Mouse (Mus musculus) CH12.LX (cell line): ENCODE measurements at regions not wholly inside any gene's neighbourhood (a gene's known extent, or its start where the extent isn't known, plus 50 kb on each side); places are given as distances from the start of the nearest gene placed in this dataset.

Experiments
- CTCF ChIP-seq, 2 experiments: IDR thresholded peaks in 1 of 2; conservative IDR thresholded peaks in 1 of 2; 2 replicates each; pipeline ENCODE4 v1.5.1; 2011 to 2012; ENCODE audit warnings: low read depth in 2 of 2, low read length in 2 of 2, improper control_type of control experiment in 1 of 2, inconsistent platforms in 1 of 2, mild to moderate bottlenecking in 1 of 2, moderate library complexity in 1 of 2
- E2F4 ChIP-seq: IDR thresholded peaks from 2 replicates; pipeline ENCODE4 v1.6.1; 2011; ENCODE audit warnings: low read depth, low read length, improper control_type of control experiment; ENCODE audit not compliant: insufficient replicate concordance
- KAT2A ChIP-seq: IDR thresholded peaks from 2 replicates; pipeline ENCODE4 v1.6.1; 2012; ENCODE audit warnings: low read length, improper control_type of control experiment, inconsistent platforms; ENCODE audit not compliant: insufficient replicate concordance
- MAX ChIP-seq: IDR thresholded peaks from 2 replicates; pipeline ENCODE4 v1.6.1; 2011; ENCODE audit warnings: low read length, improper control_type of control experiment
- NRF1 ChIP-seq: IDR thresholded peaks from 2 replicates; pipeline ENCODE4 v1.6.1; 2014; ENCODE audit warnings: low read depth, mild to moderate bottlenecking, inconsistent platforms, low read length, improper control_type of control experiment, moderate library complexity
- POLR2A ChIP-seq: IDR thresholded peaks from 2 replicates; pipeline ENCODE4 v1.6.1; 2011; ENCODE audit warnings: low read depth, mild to moderate bottlenecking, improper control_type of control experiment, low read length
- SMC3 ChIP-seq: IDR thresholded peaks from 2 replicates; pipeline ENCODE4 v1.6.1; 2011; ENCODE audit warnings: low read depth, low read length, improper control_type of control experiment
- TBP ChIP-seq: conservative IDR thresholded peaks from 2 replicates; pipeline ENCODE4 v1.6.1; 2011; ENCODE audit warnings: low read depth, low read length, improper control_type of control experiment
- ZMIZ1 ChIP-seq: IDR thresholded peaks from 2 replicates; pipeline ENCODE4 v1.6.1; 2012; ENCODE audit warnings: low read depth, mild to moderate bottlenecking, inconsistent platforms, low read length, improper control_type of control experiment

DNA sequence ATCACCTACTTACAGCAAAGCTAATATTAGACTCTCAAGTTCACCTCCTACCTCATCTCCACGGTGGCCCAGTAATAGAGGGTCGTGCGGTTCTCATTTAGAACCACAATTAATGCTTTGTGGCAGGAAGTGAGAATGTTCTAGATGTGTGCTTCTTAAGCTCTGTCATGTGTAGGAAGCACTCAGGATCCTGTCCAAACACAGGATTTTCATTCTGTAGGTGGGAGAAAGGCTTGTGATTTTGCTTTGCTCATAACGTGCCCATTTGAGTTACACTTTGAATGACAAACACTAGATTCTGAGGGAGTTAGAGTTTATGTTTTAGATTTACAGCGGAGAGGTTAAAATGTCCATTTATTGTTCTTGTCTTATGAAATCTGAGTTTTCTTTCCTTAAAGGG is 308.0 kb upstream of the Gm15217 start:
- TF ChIP-seq CTCF (conservative IDR thresholded peaks at IDR 0.05 in 1 of 2, IDR thresholded peaks at IDR 0.05 in 1 of 2; ENCODE audit: low read depth in 2 of 2, low read length in 2 of 2) (no peak), ZMIZ1 (no peak), MAX (no peak), POLR2A (no peak), KAT2A (no peak), NRF1 (no peak), TBP (no peak), SMC3 (no peak), E2F4 (no peak)
